Mouse (Mus musculus) liver, embryonic 15.5 days (tissue): ENCODE measurements around the gene Casp3. TPM values are rescaled to one million over a fixed set of nuclear protein-coding genes. Genes with fewer than 3 reads are reported as not detected.

Source experiments
- ATAC-seq: fragments of 200-750 bp; cut with Nextera tagmentation; 2 replicates; pipeline ENCODE4 v1.8.0; 2017; ENCODE audit warnings: moderate number of reproducible peaks, mild to moderate bottlenecking, moderate library complexity; ENCODE audit not compliant: insufficient read depth
- H3K27ac ChIP-seq: fragments of 300-500 bp; sonication (generic); replicated peaks from 2 replicates; pipeline ENCODE4 v1.5.1; 2015; ENCODE audit warnings: mild to moderate bottlenecking, inconsistent platforms
- H3K27me3 ChIP-seq: fragments of 300-500 bp; sonication (generic); 2 replicates; pipeline ENCODE4 v1.6.1; 2015; ENCODE audit warnings: mild to moderate bottlenecking, inconsistent platforms
- H3K36me3 ChIP-seq: fragments of 300-500 bp; sonication (generic); replicated peaks from 2 replicates; pipeline ENCODE4 v1.6.1; 2015; ENCODE audit warnings: moderate library complexity, mild to moderate bottlenecking, inconsistent platforms
- H3K4me1 ChIP-seq: fragments of 300-500 bp; sonication (generic); replicated peaks from 2 replicates; pipeline ENCODE4 v1.6.1; 2015; ENCODE audit warnings: inconsistent platforms
- H3K4me2 ChIP-seq: fragments of 300-500 bp; sonication (generic); 2 replicates; pipeline ENCODE4 v1.6.1; 2015; ENCODE audit warnings: moderate library complexity, mild to moderate bottlenecking, inconsistent platforms
- H3K4me3 ChIP-seq: fragments of 300-500 bp; sonication (generic); replicated peaks from 2 replicates; pipeline ENCODE4 v1.5.1; 2015; ENCODE audit warnings: mild to moderate bottlenecking, inconsistent platforms
- H3K9ac ChIP-seq: fragments of 300-500 bp; sonication (generic); 2 replicates; pipeline ENCODE4 v1.6.1; 2015; ENCODE audit warnings: moderate library complexity, mild to moderate bottlenecking, inconsistent platforms
- H3K9me3 ChIP-seq: fragments of 300-500 bp; sonication (generic); replicated peaks from 2 replicates; pipeline ENCODE4 v1.6.1; 2016; ENCODE audit warnings: inconsistent platforms
- WGBS: fragments of 180-500 bp; shearing (Covaris S2); methylation state at CpG from one replicate; pipeline ENCODE4 v1.1.7; 2015; ENCODE audit warnings: mixed read lengths; ENCODE audit not compliant: insufficient replicate concordance; 5-methylcytosine and 5-hydroxymethylcytosine counted together
- polyA plus RNA-seq: library from polyadenylated mRNA; unstranded; fragments of >200 nt; fragmentation: Nextera tagmentation; extraction: Ambion mirVana; gene quantifications from 2 replicates; pipeline ENCODE4 v1.2.1, GENCODE M21; 2015

Casp3 gene
- polyA plus RNA-seq, 1 experiment from 2014 or later: 47.6 TPM

DNA sequence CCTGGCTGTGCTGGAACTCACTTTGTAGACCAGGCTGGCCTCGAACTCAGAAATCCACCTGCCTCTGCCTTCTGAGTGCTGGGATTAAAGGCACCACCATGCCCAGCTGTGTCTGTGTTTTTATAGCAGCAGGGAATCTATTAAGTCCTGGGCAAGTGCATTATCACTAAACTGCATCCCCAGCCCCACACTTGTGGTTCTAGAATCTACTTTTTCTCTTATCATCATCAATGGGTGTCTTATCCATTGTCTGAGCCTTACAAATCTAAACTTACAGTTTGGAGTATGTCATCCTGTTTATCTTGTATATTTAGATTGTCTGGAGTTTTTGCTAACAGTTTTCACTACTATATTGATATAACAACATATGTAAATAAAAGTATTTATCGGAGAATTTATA is 28.4 kb upstream of the Casp3 start:
- H3K4me1 ChIP-seq: peaks cover 36% of the 10 kb centered on the region
- no peaks in the 10 kb centered on the region for H3K9me3 ChIP-seq
- H3K9ac ChIP-seq: no peak overlapping the region
- no peak overlapping the region for H3K4me2 ChIP-seq
- WGBS: 48% methylated on average over 2 of the region's 2 CpGs
- peaks cover 34% of the 10 kb centered on the region for H3K36me3 ChIP-seq
- no peak overlapping the region for H3K4me3 ChIP-seq
- peak; percentile 58 for ATAC-seq
- no peaks in the 10 kb centered on the region for H3K27me3 ChIP-seq
- no peak overlapping the region for H3K27ac ChIP-seq

DNA sequence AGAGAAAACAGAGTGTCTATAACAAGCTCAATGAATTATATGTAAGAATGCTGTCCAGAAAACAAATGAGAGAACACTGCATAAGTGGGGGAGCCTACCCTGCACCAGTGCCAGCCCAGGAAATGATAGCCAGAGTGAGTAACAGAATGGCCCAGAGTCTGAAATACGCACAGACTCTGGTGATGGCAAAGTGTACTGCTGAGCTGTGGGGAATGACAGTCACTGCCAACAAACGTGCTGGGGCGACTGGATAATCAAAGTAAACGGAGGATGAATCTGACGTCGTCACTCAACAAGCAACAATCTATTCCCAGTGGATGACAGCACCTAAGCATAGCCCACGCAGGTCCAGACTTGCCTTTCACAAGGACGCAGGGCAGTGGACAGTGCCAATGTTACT is 24.0 kb upstream of the Casp3 start:
- Histone ChIP-seq H3K4me1 (peaks cover 41% of the 10 kb centered on the region), H3K36me3 (peaks cover 50% of the 10 kb centered on the region), H3K4me2 (no peak overlapping the region), H3K27me3 (no peaks in the 10 kb centered on the region), H3K9ac (no peak overlapping the region), H3K4me3 (no peak overlapping the region), H3K9me3 (no peaks in the 10 kb centered on the region), H3K27ac (no peak overlapping the region)
- ATAC-seq: no peak
- WGBS: 76% methylated on average over 8 of the region's 8 CpGs

- Histone ChIP-seq H3K4me2 (no peak overlapping the region), H3K27ac (no peak overlapping the region), H3K4me3 (no peak overlapping the region), H3K36me3 (peaks cover 53% of the 10 kb centered on the region), H3K27me3 (no peaks in the 10 kb centered on the region), H3K9ac (no peak overlapping the region), H3K4me1 (peaks cover 45% of the 10 kb centered on the region), H3K9me3 (no peaks in the 10 kb centered on the region)
- no peak for ATAC-seq
- WGBS: 75% methylated on average over 2 of the region's 2 CpGs
Observed at GRCm38 (mm10) chr8:46593772-46594171, 23.3 kb upstream of the Casp3 start.

DNA sequence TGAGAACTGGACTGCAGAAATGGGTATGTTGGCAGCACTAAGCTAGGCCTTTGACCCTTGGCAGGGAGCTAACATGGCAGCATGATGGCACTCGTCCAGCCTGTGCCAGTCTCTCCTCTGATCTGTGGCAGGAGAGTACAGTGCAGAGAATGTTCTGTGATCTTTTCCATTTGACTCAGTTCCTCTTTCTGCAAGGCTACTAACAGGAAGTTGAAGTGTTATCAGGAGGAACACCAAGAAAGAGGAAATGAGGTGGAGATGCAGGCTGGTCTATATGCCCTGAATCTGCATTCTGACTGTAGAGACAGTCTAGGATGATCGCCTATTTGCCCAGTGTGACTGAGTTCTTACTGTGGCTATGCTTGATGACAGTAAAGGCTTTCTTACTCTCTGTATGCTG is 21.5 kb upstream of the Casp3 start:
- Histone ChIP-seq H3K27me3 (no peaks in the 10 kb centered on the region), H3K27ac (no peak overlapping the region), H3K9me3 (no peaks in the 10 kb centered on the region), H3K36me3 (peaks cover 46% of the 10 kb centered on the region), H3K4me3 (no peak overlapping the region), H3K4me1 (peaks cover 46% of the 10 kb centered on the region), H3K4me2 (no peak overlapping the region), H3K9ac (no peak overlapping the region)
- WGBS: 38% methylated on average over 2 of the region's 2 CpGs
- 0 out of 2 replicates have a peak, but pooled peaks have one; percentile 8 for ATAC-seq

GRCm38 (mm10) chr8:46596530-46596929 is 20.6 kb upstream of the Casp3 start:
- Histone ChIP-seq H3K4me2 (no peak overlapping the region), H3K9me3 (no peaks in the 10 kb centered on the region), H3K4me1 (peaks cover 40% of the 10 kb centered on the region), H3K4me3 (no peak overlapping the region), H3K27ac (no peak overlapping the region; the same call in 1 of the 2 replicates), H3K36me3 (peaks cover 44% of the 10 kb centered on the region), H3K27me3 (no peaks in the 10 kb centered on the region), H3K9ac (no peak overlapping the region)
- no peak for ATAC-seq
- 77% methylated on average over 2 of the region's 2 CpGs for WGBS

DNA sequence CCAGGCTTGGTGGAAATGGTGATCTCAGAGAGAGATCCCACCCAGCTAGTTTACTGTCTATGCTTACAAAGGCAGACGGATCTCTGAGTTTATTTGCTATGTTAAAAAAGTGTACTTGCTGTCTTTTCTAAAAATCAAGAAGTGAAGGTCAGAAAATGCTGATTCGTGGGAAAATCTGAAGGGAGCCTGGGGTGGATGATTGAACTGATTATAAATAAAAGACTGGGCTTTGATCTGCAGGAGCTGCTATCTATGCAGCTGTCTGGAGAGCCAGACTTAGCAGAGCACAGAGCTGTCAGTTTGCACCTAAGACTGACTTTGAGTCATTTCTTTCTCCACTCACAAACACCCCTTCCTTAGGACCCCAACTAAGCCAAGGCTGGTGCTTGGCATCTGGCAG is 19.7 kb upstream of the Casp3 start:
- Histone ChIP-seq H3K36me3 (peaks cover 44% of the 10 kb centered on the region), H3K4me3 (no peak overlapping the region), H3K27me3 (no peaks in the 10 kb centered on the region), H3K4me2 (no peak overlapping the region), H3K27ac (0 out of 2 replicates have a peak overlapping the region, but pooled peaks have one; percentile 19), H3K9me3 (no peaks in the 10 kb centered on the region), H3K9ac (no peak overlapping the region), H3K4me1 (peaks cover 37% of the 10 kb centered on the region)
- WGBS: 46% methylated on average over 2 of the region's 2 CpGs
- no peak for ATAC-seq

- Histone ChIP-seq H3K4me2 (no peak overlapping the region), H3K36me3 (peaks cover 41% of the 10 kb centered on the region), H3K9ac (no peak overlapping the region), H3K27ac (no peak overlapping the region), H3K4me3 (no peak overlapping the region), H3K27me3 (no peaks in the 10 kb centered on the region), H3K9me3 (no peaks in the 10 kb centered on the region), H3K4me1 (peaks cover 37% of the 10 kb centered on the region)
- ATAC-seq: no peak
- WGBS: 67% methylated on average over 2 of the region's 2 CpGs
Observed at GRCm38 (mm10) chr8:46598114-46598513, 19.0 kb upstream of the Casp3 start.

GRCm38 (mm10) chr8:46598753-46599152 is 18.3 kb upstream of the Casp3 start:
- Histone ChIP-seq H3K4me3 (no peak overlapping the region), H3K27ac (no peak overlapping the region; the same call in 1 of the 2 replicates), H3K36me3 (peaks cover 37% of the 10 kb centered on the region), H3K4me2 (no peak overlapping the region), H3K9ac (no peak overlapping the region), H3K27me3 (no peaks in the 10 kb centered on the region), H3K9me3 (no peaks in the 10 kb centered on the region), H3K4me1 (peaks cover 36% of the 10 kb centered on the region)
- no peak for ATAC-seq
- 59% methylated on average over 5 of the region's 5 CpGs for WGBS

DNA sequence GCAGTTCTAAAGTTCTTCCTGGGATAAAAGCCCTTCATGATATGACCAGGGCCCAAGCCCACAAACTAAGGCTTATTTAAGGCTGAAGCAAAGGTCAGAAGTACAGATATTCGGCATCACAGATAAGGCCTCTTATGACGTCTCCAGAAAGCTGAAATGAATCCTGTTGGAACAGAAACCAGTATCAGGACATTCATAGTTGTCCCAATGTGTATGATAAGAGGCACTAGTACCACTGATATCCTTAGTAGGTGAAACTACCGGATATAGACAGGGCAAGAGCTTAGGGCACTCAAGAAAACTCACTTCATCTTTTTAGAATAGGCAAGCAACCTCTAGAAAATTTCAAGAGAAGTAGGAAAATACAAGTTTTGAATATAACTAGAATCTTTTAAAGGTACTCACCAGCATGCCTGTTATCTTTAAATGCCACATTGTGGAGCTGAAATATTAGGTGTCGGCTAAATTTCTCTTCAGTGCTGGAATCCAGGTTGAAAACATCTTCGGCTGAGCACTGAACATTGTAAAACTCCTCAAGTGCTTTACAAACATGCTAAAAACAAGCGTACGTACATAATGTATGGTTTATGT is 17.7 kb upstream of the Casp3 start:
- Histone ChIP-seq H3K27ac (no peak overlapping the region; the same call in 1 of the 2 replicates), H3K9ac (no peak overlapping the region), H3K36me3 (peaks cover 35% of the 10 kb centered on the region), H3K9me3 (no peaks in the 10 kb centered on the region), H3K27me3 (no peaks in the 10 kb centered on the region), H3K4me1 (peaks cover 33% of the 10 kb centered on the region), H3K4me3 (no peak overlapping the region), H3K4me2 (no peak overlapping the region)
- 37% methylated on average over 7 of the region's 7 CpGs for WGBS
- peak; percentile 51; the same call in 1 of the 2 replicates for ATAC-seq

GRCm38 (mm10) chr8:46600959-46601707 is 16.0 kb upstream of the Casp3 start:
- Histone ChIP-seq H3K36me3 (peaks cover 40% of the 10 kb centered on the region), H3K4me1 (peaks cover 33% of the 10 kb centered on the region), H3K4me3 (no peak overlapping the region), H3K27me3 (no peaks in the 10 kb centered on the region), H3K9me3 (no peaks in the 10 kb centered on the region), H3K27ac (no peak overlapping the region), H3K4me2 (no peak overlapping the region), H3K9ac (no peak overlapping the region)
- WGBS: 57% methylated on average over 10 of the region's 10 CpGs
- ATAC-seq: no peak

GRCm38 (mm10) chr8:46603587-46603986 is 13.5 kb upstream of the Casp3 start:
- Histone ChIP-seq H3K4me2 (no peak overlapping the region), H3K27me3 (no peaks in the 10 kb centered on the region), H3K36me3 (peaks cover 37% of the 10 kb centered on the region), H3K9ac (no peak overlapping the region), H3K4me3 (no peak overlapping the region), H3K9me3 (no peaks in the 10 kb centered on the region), H3K27ac (no peak overlapping the region), H3K4me1 (peaks cover 12% of the 10 kb centered on the region)
- ATAC-seq: no peak
- 80% methylated on average over 5 of the region's 5 CpGs for WGBS
